Mouse (Mus musculus) neural tube, embryonic 13.5 days (tissue): ENCODE results near the gene Pacrg. TPM values are rescaled to one million over a fixed set of nuclear protein-coding genes. Genes with fewer than 3 reads are reported as not detected.
A peak's percentile ranks its signal among the peaks of the same experiment; 100 is the strongest.

Experiments used
- ATAC-seq: fragments of 200-750 bp; cut with Nextera tagmentation; 2 replicates; pipeline ENCODE4 v1.8.0; 2017; ENCODE audit warnings: low read depth, mild to moderate bottlenecking, moderate TSS enrichment, moderate library complexity
- H3K27ac ChIP-seq: fragments of 300-500 bp; sonication (generic); replicated peaks from 2 replicates; pipeline ENCODE4 v1.5.1; 2015; ENCODE audit warnings: moderate library complexity, mild to moderate bottlenecking, inconsistent platforms
- H3K27me3 ChIP-seq: fragments of 300-500 bp; sonication (generic); 2 replicates; pipeline ENCODE4 v1.6.1; 2015; ENCODE audit warnings: mild to moderate bottlenecking, inconsistent platforms
- H3K36me3 ChIP-seq: fragments of 300-500 bp; sonication (generic); 2 replicates; pipeline ENCODE4 v1.6.1; 2015; ENCODE audit warnings: mild to moderate bottlenecking, inconsistent platforms
- H3K4me1 ChIP-seq: fragments of 300-500 bp; sonication (generic); replicated peaks from 2 replicates; pipeline ENCODE4 v1.6.1; 2015; ENCODE audit warnings: inconsistent platforms
- H3K4me2 ChIP-seq: fragments of 300-500 bp; sonication (generic); 2 replicates; pipeline ENCODE4 v1.6.1; 2015; ENCODE audit warnings: inconsistent platforms, mild to moderate bottlenecking, moderate library complexity
- H3K4me3 ChIP-seq: fragments of 300-500 bp; sonication (generic); 2 replicates; pipeline ENCODE4 v1.5.1; 2015; ENCODE audit warnings: mild to moderate bottlenecking, inconsistent platforms
- H3K9ac ChIP-seq: fragments of 300-500 bp; sonication (generic); 2 replicates; pipeline ENCODE4 v1.6.1; 2015; ENCODE audit warnings: moderate library complexity, mild to moderate bottlenecking, inconsistent platforms
- H3K9me3 ChIP-seq: fragments of 300-500 bp; sonication (generic); 2 replicates; pipeline ENCODE4 v1.6.1; 2016; ENCODE audit warnings: inconsistent platforms
- WGBS: fragments of 180-500 bp; shearing (Covaris S2); methylation state at CpG from one replicate; pipeline ENCODE4 v1.1.7; 2015; 5-methylcytosine and 5-hydroxymethylcytosine counted together
- polyA plus RNA-seq: library from polyadenylated mRNA; unstranded; fragments of >200 nt; fragmentation: Nextera tagmentation; extraction: Ambion mirVana; gene quantifications from 2 replicates; pipeline ENCODE4 v1.2.1, GENCODE M21; 2015

Gene Pacrg
- polyA plus RNA-seq, 1 experiment from 2014 or later = 14.2 TPM

GRCm38 (mm10) chr17:10430831-10431230 lies 409.3 kb downstream of the Pacrg start:
- no peak for ATAC-seq
- no peaks in the 10 kb centered on the region for H3K36me3 ChIP-seq

GRCm38 (mm10) chr17:10429406-10429805 lies 410.7 kb downstream of the Pacrg start:
- H3K9me3 ChIP-seq = no peaks in the 10 kb centered on the region
- H3K36me3 ChIP-seq = no peaks in the 10 kb centered on the region
- no peak overlapping the region for H3K9ac ChIP-seq
- no peak overlapping the region for H3K4me2 ChIP-seq
- H3K27me3 ChIP-seq = peaks cover 2% of the 10 kb centered on the region; the same call in 1 of the 2 replicates
- no peak for ATAC-seq
- no peak overlapping the region for H3K27ac ChIP-seq
- 0 out of 2 replicates have a peak, but pooled peaks cover 1% of the 10 kb centered on the region for H3K4me1 ChIP-seq
- no peak overlapping the region for H3K4me3 ChIP-seq
- WGBS = 88% methylated on average over 11 of the region's 11 CpGs

More at GRCm38 (mm10) chr17:10430831-10431230, 409.3 kb downstream of the Pacrg start:
- Histone ChIP-seq H3K9me3 (no peaks in the 10 kb centered on the region), H3K9ac (no peak overlapping the region), H3K27ac (no peak overlapping the region), H3K27me3 (peaks cover 2% of the 10 kb centered on the region; the same call in 1 of the 2 replicates), H3K4me1 (0 out of 2 replicates have a peak, but pooled peaks cover 6% of the 10 kb centered on the region), H3K4me3 (no peak overlapping the region), H3K4me2 (no peak overlapping the region)
- 89% methylated on average over 4 of the region's 4 CpGs for WGBS

DNA sequence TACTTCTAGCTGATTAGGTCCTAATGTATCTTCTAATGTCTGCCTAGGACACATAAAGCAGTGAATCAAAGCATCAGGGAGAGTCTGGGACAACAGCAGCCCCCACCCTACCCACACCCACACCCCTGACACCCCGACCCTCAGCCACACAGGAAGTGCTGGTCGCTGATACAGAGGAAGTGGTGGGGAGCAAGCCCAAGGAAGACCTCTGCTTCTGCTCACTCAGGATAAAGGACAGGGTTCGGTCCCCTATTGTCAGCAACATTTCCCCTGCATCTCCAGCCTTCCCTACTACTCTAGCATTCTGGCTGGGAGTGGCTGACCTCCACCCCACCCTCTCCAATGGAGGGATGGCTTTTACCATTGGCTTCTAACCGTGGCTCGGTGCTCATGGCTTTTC lies 414.8 kb downstream of the Pacrg start:
- Histone ChIP-seq H3K27ac (no peak overlapping the region), H3K9ac (no peak overlapping the region), H3K9me3 (no peaks in the 10 kb centered on the region), H3K27me3 (peaks cover 2% of the 10 kb centered on the region; the same call in 1 of the 2 replicates), H3K4me2 (no peak overlapping the region), H3K4me1 (no peaks in the 10 kb centered on the region), H3K36me3 (no peaks in the 10 kb centered on the region), H3K4me3 (no peak overlapping the region)
- WGBS = 78% methylated on average over 5 of the region's 5 CpGs
- ATAC-seq = no peak

DNA sequence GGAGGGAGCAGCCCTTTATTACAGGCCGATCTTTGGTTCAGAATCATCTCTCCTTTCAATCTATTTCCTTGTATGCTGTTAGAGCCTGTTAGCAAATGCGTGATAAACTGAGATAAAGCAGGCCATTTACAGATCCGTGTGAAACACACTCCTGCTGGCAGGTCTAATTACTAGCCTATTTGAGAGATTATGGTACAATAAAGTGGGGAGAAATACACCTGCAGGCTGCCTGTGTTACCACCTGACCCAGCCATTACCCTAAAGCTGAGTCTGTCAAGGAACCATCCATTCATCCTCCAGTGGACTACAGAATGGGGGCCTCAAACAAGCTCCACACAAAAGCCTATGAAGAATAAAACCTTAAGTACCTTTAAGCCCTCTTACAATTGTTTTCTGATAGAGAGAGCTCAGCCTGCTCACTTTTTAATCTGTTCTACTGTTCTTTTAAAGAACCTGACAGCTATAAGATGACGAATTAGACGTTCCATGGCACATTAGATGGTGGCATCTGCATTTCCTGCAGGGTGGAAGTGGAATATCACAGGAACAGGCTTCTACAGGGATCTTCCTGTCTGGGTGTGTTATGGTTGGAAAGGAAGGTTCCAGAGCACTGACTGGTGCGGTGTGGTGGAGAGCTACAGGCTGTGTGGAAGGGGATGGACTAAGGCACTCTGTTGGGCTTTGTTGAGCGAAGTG lies 422.4 kb downstream of the Pacrg start:
- Histone ChIP-seq H3K27ac (0 out of 2 replicates have a peak overlapping the region, but pooled peaks have one; percentile 4), H3K36me3 (no peaks in the 10 kb centered on the region), H3K4me1 (no peaks in the 10 kb centered on the region), H3K9me3 (no peaks in the 10 kb centered on the region), H3K4me3 (no peak overlapping the region), H3K9ac (no peak overlapping the region), H3K4me2 (no peak overlapping the region), H3K27me3 (no peaks in the 10 kb centered on the region)
- WGBS = 69% methylated on average over 7 of the region's 7 CpGs
- no peak for ATAC-seq

DNA sequence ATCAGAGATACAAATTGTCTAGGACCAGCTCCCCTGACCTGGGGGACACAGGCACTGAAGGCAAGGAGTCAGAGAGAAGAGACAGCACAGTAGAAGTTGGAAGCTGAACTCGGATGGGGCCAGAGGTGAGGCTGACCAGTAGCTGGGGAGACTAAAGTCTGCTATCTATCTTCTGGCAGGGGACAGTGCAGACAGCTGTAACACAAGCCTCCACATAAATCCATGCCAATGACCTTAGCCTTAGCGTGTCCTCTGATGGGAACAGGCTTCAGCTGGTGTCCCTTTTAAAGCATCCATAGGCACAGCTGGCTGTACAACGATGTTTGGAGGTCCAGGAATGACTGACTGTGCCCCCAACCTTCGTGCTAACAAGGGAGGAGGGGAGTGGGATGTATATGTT lies 423.1 kb downstream of the Pacrg start:
- Histone ChIP-seq H3K4me2 (no peak overlapping the region), H3K27ac (no peak overlapping the region), H3K4me1 (no peaks in the 10 kb centered on the region), H3K9ac (no peak overlapping the region), H3K4me3 (no peak overlapping the region), H3K36me3 (no peaks in the 10 kb centered on the region), H3K27me3 (no peaks in the 10 kb centered on the region), H3K9me3 (no peaks in the 10 kb centered on the region)
- no peak for ATAC-seq
- 57% methylated on average over 4 of the region's 4 CpGs for WGBS

- ATAC-seq = no peak
- no peaks in the 10 kb centered on the region for H3K36me3 ChIP-seq
- no peak overlapping the region for H3K27ac ChIP-seq
- H3K9me3 ChIP-seq = no peaks in the 10 kb centered on the region
- 90% methylated on average over 4 of the region's 4 CpGs for WGBS
- H3K4me3 ChIP-seq = no peak overlapping the region
- H3K4me1 ChIP-seq = no peaks in the 10 kb centered on the region
- no peaks in the 10 kb centered on the region for H3K27me3 ChIP-seq
- no peak overlapping the region for H3K9ac ChIP-seq
- H3K4me2 ChIP-seq = no peak overlapping the region
These were observed 424.0 kb downstream of the Pacrg start for GRCm38 (mm10) chr17:10416101-10416500.

GRCm38 (mm10) chr17:10414383-10414782 lies 425.7 kb downstream of the Pacrg start:
- ATAC-seq = no peak
- no peaks in the 10 kb centered on the region for H3K27me3 ChIP-seq
- no peak overlapping the region for H3K27ac ChIP-seq
- no peak overlapping the region for H3K9ac ChIP-seq
- WGBS = 89% methylated on average over 4 of the region's 4 CpGs
- H3K36me3 ChIP-seq = no peaks in the 10 kb centered on the region
- H3K9me3 ChIP-seq = no peaks in the 10 kb centered on the region
- H3K4me2 ChIP-seq = no peak overlapping the region
- no peaks in the 10 kb centered on the region for H3K4me1 ChIP-seq
- H3K4me3 ChIP-seq = no peak overlapping the region

GRCm38 (mm10) chr17:10413870-10414269 lies 426.2 kb downstream of the Pacrg start:
- ATAC-seq = no peak
- no peaks in the 10 kb centered on the region for H3K36me3 ChIP-seq
- WGBS = 86% methylated on average over 9 of the region's 9 CpGs
- no peak overlapping the region for H3K27ac ChIP-seq
- peaks cover 1% of the 10 kb centered on the region; the same call in 1 of the 2 replicates for H3K4me1 ChIP-seq
- H3K9ac ChIP-seq = no peak overlapping the region
- H3K4me3 ChIP-seq = no peak overlapping the region
- H3K4me2 ChIP-seq = no peak overlapping the region
- H3K9me3 ChIP-seq = no peaks in the 10 kb centered on the region
- H3K27me3 ChIP-seq = no peaks in the 10 kb centered on the region

- no peaks in the 10 kb centered on the region; the same call in 1 of the 2 replicates for H3K27me3 ChIP-seq
- H3K36me3 ChIP-seq = no peaks in the 10 kb centered on the region
- no peak overlapping the region for H3K4me2 ChIP-seq
- ATAC-seq = no peak
- H3K4me1 ChIP-seq = peaks cover 26% of the 10 kb centered on the region
- no peaks in the 10 kb centered on the region for H3K9me3 ChIP-seq
- no peak overlapping the region for H3K4me3 ChIP-seq
- no peak overlapping the region for H3K9ac ChIP-seq
- WGBS = 74% methylated on average over 8 of the region's 8 CpGs
- no peak overlapping the region for H3K27ac ChIP-seq
These were observed 429.3 kb downstream of the Pacrg start for GRCm38 (mm10) chr17:10410597-10411476.

- no peak for ATAC-seq
- no peaks in the 10 kb centered on the region for H3K9me3 ChIP-seq
- H3K4me3 ChIP-seq = no peak overlapping the region
- no peak overlapping the region for H3K27ac ChIP-seq
- H3K4me1 ChIP-seq = peaks cover 26% of the 10 kb centered on the region
- H3K4me2 ChIP-seq = no peak overlapping the region
- 35% methylated on average over 4 of the region's 4 CpGs for WGBS
- H3K9ac ChIP-seq = no peak overlapping the region
- H3K27me3 ChIP-seq = no peaks in the 10 kb centered on the region; the same call in 1 of the 2 replicates
- no peaks in the 10 kb centered on the region for H3K36me3 ChIP-seq
These were observed 431.4 kb downstream of the Pacrg start for GRCm38 (mm10) chr17:10408681-10409081.

GRCm38 (mm10) chr17:10407031-10407722 lies 432.9 kb downstream of the Pacrg start:
- ATAC-seq = no peak
- Histone ChIP-seq H3K27me3 (no peaks in the 10 kb centered on the region; the same call in 1 of the 2 replicates), H3K4me2 (no peak overlapping the region), H3K4me1 (peaks cover 26% of the 10 kb centered on the region), H3K36me3 (no peaks in the 10 kb centered on the region), H3K9me3 (no peaks in the 10 kb centered on the region), H3K27ac (no peak overlapping the region), H3K9ac (0 out of 2 replicates have a peak overlapping the region, but pooled peaks have one; percentile 26), H3K4me3 (no peak overlapping the region)
- WGBS = 77% methylated on average over 7 of the region's 7 CpGs

GRCm38 (mm10) chr17:10406311-10406710 lies 433.8 kb downstream of the Pacrg start:
- H3K27ac ChIP-seq = no peak overlapping the region
- no peaks in the 10 kb centered on the region for H3K9me3 ChIP-seq
- peaks cover 26% of the 10 kb centered on the region for H3K4me1 ChIP-seq
- H3K27me3 ChIP-seq = no peaks in the 10 kb centered on the region; the same call in 1 of the 2 replicates
- 53% methylated on average over 7 of the region's 7 CpGs for whole genome bisulfite sequencing
- no peak overlapping the region for H3K9ac ChIP-seq
- H3K4me3 ChIP-seq = no peak overlapping the region
- no peaks in the 10 kb centered on the region for H3K36me3 ChIP-seq
- no peak overlapping the region for H3K4me2 ChIP-seq
- no peak for ATAC-seq
